Mouse (Mus musculus) CD4-positive, CD25-positive, alpha-beta regulatory T cell, adult 2 months (primary cell): ENCODE data around the gene Pdcd2l.

ENCODE experiments used
- DNase-seq: peaks from one replicate; pipeline ENCODE4 v3.0.0-alpha.2; 2012; ENCODE audit warnings: low read depth, low spot score

The Pdcd2l gene

GRCm38 (mm10) chr7:34141123-34141522, 55.3 kb downstream of the Pdcd2l start:
- no peak for DNase-seq

GRCm38 (mm10) chr7:34139493-34139892, 57.0 kb downstream of the Pdcd2l start:
- no peak for DNase-seq
